ENCODE assay signal across 9 mouse cellular contexts in genomic region chr5:116592801-116593430, GRCm38 (mm10). TPM values are rescaled to one million over a fixed set of nuclear protein-coding genes. Genes with fewer than 3 reads are reported as not detected.
DNase-seq lines count a peak whose midpoint lies in the region; ATAC-seq and TF ChIP-seq lines count a peak whose summit lies in the region.
"Had no signal": no experiment of that assay in that cellular context is flagged by ENCODE, and none has a peak within 500 bp of the region (broad histone marks: within the 10 kb centered on the region; RNA-seq: fewer than 3 reads in every experiment).

No protein-coding gene starts in this region.

- no peak overlapping the region for H3K4me3 ChIP-seq in heart, embryonic 14.5 days (ENCODE audit: control insufficient read depth in 1 of 2, insufficient read depth in 1 of 2, low read depth in 1 of 2, low read length in 2 of 2)
- peak overlapping the region; percentile 68 to 84; a peak in 3 of 4 replicates for H3K4me3 ChIP-seq in ES-E14 (ENCODE audit: insufficient read depth in 1 of 2, low read depth in 1 of 2, low read length in 2 of 2, poor library complexity in 1 of 2, severe bottlenecking in 1 of 2)
- no peak overlapping the region for H3K4me3 ChIP-seq in limb, embryonic 11.5 days (ENCODE audit: low read depth, low read length)

- in situ Hi-C loops in ES-E14 (cut with MboI; ENCODE audit: low sequenced_read_pairs in 2 of 2, unreplicated experiment in 2 of 2): no loop called here

- DNase-seq in heart, postnatal 36 days: no peak
- DNase-seq in ES-E14 (ENCODE audit: low read depth, low spot score): peak; percentile 76
- peak; percentile 80 to 85 for DNase-seq in cerebellum, postnatal 14 days
- DNase-seq in frontal cortex, postnatal 36 days (ENCODE audit: low spot score in 2 of 2): peak; percentile 45 to 49
- peak; percentile 49 for DNase-seq in limb, embryonic 11.5 days (ENCODE audit: low spot score)
- DNase-seq in right cerebral cortex, adult 2 months (ENCODE audit: low spot score in 2 of 2): peak; percentile 53 to 62
- no peak for DNase-seq in yolk sac, embryonic 10.5 days (ENCODE audit: low spot score)

- H3K27me3 ChIP-seq in heart, embryonic 14.5 days (ENCODE audit: control insufficient read depth, insufficient read depth, low read length): peaks cover 57% of the 10 kb centered on the region
- peaks cover 34% of the 10 kb centered on the region for H3K27me3 ChIP-seq in limb, embryonic 11.5 days (ENCODE audit: control insufficient read depth, insufficient read depth, low read length)

- H3K9me3 ChIP-seq in heart, embryonic 14.5 days (ENCODE audit: control insufficient read depth, low read length): peaks cover 7% of the 10 kb centered on the region
- H3K9me3 ChIP-seq in ES-E14 (ENCODE audit: control insufficient read depth, insufficient read depth, low read depth, low read length): no peaks in the 10 kb centered on the region
- no peaks in the 10 kb centered on the region for H3K9me3 ChIP-seq in limb, embryonic 11.5 days (ENCODE audit: control insufficient read depth, low read length)

- no peak overlapping the region for H3K9ac ChIP-seq in heart, embryonic 14.5 days (ENCODE audit: low read length)
- H3K9ac ChIP-seq in ES-E14 (ENCODE audit: insufficient read depth, low read depth, low read length, poor library complexity, severe bottlenecking): no peak overlapping the region
- no peak overlapping the region for H3K9ac ChIP-seq in limb, embryonic 11.5 days (ENCODE audit: low read length)

- H3K36me3 ChIP-seq in heart, embryonic 14.5 days (ENCODE audit: control insufficient read depth, insufficient read depth, low read length): no peaks in the 10 kb centered on the region
- H3K36me3 ChIP-seq in ES-E14 (ENCODE audit: control insufficient read depth, insufficient read depth, low read length, poor library complexity, severe bottlenecking): no peaks in the 10 kb centered on the region
- no peaks in the 10 kb centered on the region for H3K36me3 ChIP-seq in limb, embryonic 11.5 days (ENCODE audit: control insufficient read depth, insufficient read depth, low read length)

- ATAC-seq in heart, embryonic 14.5 days (ENCODE audit: insufficient number of reproducible peaks, insufficient read depth, low FRiP score, low read depth): no peak
- ATAC-seq in limb, embryonic 11.5 days (ENCODE audit: insufficient number of reproducible peaks, low FRiP score, low TSS enrichment, low read depth): no peak

- intact Hi-C loops in heart, postnatal 36 days (cut with DNase I): loop anchor here (1.0 to 2.0 kb wide), 2 partner anchors 360 to 470 kb away; no protein-coding TSS in a partner anchor

- 1% methylated on average over 12 of the region's 12 CpGs for WGBS in heart, embryonic 14.5 days
- 2% methylated on average over 12 of the region's 12 CpGs for WGBS in limb, embryonic 11.5 days

- no peaks in the 10 kb centered on the region; a peak in 1 of 4 replicates for H3K4me1 ChIP-seq in heart, embryonic 14.5 days (ENCODE audit: control insufficient read depth in 2 of 2, insufficient read depth in 2 of 2, low read length in 2 of 2)
- H3K4me1 ChIP-seq in ES-E14 (ENCODE audit: control insufficient read depth in 2 of 2, insufficient read depth in 2 of 2, low read length in 2 of 2, poor library complexity in 1 of 2): peaks cover 3 to 11% of the 10 kb centered on the region in 2 experiments
- H3K4me1 ChIP-seq in limb, embryonic 11.5 days (ENCODE audit: control insufficient read depth, insufficient read depth, low read length): 0 out of 2 replicates have a peak, but pooled peaks cover 7% of the 10 kb centered on the region

- H3K4me2 ChIP-seq in heart, embryonic 14.5 days (ENCODE audit: low read length): peak overlapping the region; percentile 28; the same call in 1 of the 2 replicates
- H3K4me2 ChIP-seq in limb, embryonic 11.5 days (ENCODE audit: low read depth, severe bottlenecking): no peak overlapping the region

- H3K27ac ChIP-seq in heart, embryonic 14.5 days (replicated peaks in 1 of 2; ENCODE audit: control insufficient read depth in 1 of 2, insufficient read depth in 1 of 2, low read depth in 2 of 2, low read length in 2 of 2): no peak overlapping the region
- H3K27ac ChIP-seq in ES-E14 (ENCODE audit: insufficient read depth, low read depth, low read length, poor library complexity, severe bottlenecking): no peak overlapping the region
- H3K27ac ChIP-seq in limb, embryonic 11.5 days (replicated peaks; ENCODE audit: low read depth, low read length): no peak overlapping the region

TF ChIP-seq in ES-E14, 5 proteins besides CTCF, POLR2A, EP300 and RAD21:
- TF ChIP-seq CHD2 (IDR thresholded peaks at IDR 0.05; ENCODE audit: low read depth, low read length) (no peak), HCFC1 (IDR thresholded peaks at IDR 0.05; ENCODE audit: borderline replicate concordance, insufficient read depth, low read length) (0 out of 2 replicates have a peak, but pooled peaks have one; percentile 19), ZC3H11A (IDR thresholded peaks at IDR 0.05; ENCODE audit: borderline replicate concordance, low read depth, low read length) (0 out of 2 replicates have a peak, but pooled peaks have one; percentile 35)

RNA-seq across cellular contexts. Expression of gene Srrm4, which starts 1.3 kb away (rescaled TPM):
- 0.73 and 0.88 TPM in 2 replicates for polyA plus RNA-seq in heart, embryonic 14.5 days (2014; fragmentation: Nextera tagmentation; extraction: Ambion mirVana)
- total RNA-seq in heart, postnatal 36 days (2021): 1 to 10 TPM; 6.7 to 7.8 TPM
- 0.22 and 0.37 TPM in 2 replicates for total RNA-seq in ES-E14 (2012; rRNA removed)
- 0.03 and 0.09 TPM in 2 replicates for polyA plus RNA-seq in limb, embryonic 11.5 days (2014; fragmentation: Nextera tagmentation; extraction: Ambion mirVana)
- total RNA-seq: MEL had no signal

Comparison
In these comparisons a context has a peak if more than half of its experiments do, and no peak if none do; other contexts are left out.
1. H3K4me3 ChIP-seq: peak in ES-E14 (2 of 2); none in heart, embryonic 14.5 days (0 of 2) and limb, embryonic 11.5 days (single experiment).
2. DNase-seq: peak in ES-E14 (single experiment), cerebellum, postnatal 14 days (2 of 2), frontal cortex, postnatal 36 days (2 of 2), limb, embryonic 11.5 days (single experiment) and right cerebral cortex, adult 2 months (2 of 2); none in heart, postnatal 36 days (0 of 2) and yolk sac, embryonic 10.5 days (single experiment).